Mouse (Mus musculus): ENCODE measurements at regions not wholly inside any gene's neighbourhood (a gene's known extent, or its start where the extent isn't known, plus 50 kb on each side); places are given as distances from the start of the nearest gene placed in this dataset.

DNA sequence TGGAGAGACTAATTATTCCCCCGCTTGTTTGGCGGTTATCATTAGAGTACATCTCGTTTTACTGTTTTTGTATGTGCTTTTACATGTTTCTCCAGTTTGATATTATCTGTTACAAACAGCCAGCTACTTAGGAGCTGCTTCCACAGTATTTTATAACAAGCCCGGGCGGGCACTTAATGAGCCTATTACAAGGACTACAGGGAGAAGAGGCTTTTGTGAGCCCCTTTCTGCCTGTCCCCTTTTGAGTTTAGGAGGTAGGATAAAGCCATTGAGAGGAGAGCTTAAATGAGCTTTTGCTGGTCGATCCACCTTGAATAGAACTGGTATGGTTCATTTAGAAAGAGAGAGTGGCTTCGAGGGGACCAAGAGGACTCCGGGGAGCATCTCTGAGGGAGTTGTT is 208.0 kb downstream of the Nr2f2 start:
- TF ChIP-seq CTCF (IDR thresholded peaks at IDR 0.05; ENCODE audit: control insufficient read depth, insufficient read depth, low read length) = no peak
- no peak for TF ChIP-seq POLR2A (IDR thresholded peaks at IDR 0.05; ENCODE audit: borderline replicate concordance, control insufficient read depth, low read depth, low read length)

Data from bone marrow, adult 2 months (tissue).